Mouse (Mus musculus): Measurements from ENCODE around the gene Plet1.

Gene Plet1

DNA sequence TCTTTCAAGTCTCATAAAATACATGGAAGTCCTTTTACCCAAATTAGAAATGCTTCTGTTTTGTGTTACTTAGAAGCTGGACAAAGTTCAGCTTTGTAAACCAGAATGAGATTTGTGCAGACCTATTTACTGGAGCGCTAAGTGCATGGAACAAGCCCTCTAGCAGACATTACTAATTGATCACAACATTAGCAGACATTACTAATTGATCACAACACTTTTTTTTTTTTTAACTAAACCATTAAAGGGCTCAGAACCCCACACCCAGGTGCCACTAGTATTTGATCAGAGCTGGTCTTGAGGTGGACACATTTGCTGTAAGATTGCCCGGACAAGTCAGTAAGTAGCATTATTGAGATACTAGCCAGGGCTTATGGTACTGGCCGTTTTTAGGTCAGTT lies 39.5 kb downstream of the Plet1 start:
- ATAC-seq (ENCODE audit: low TSS enrichment): no peak

DNA sequence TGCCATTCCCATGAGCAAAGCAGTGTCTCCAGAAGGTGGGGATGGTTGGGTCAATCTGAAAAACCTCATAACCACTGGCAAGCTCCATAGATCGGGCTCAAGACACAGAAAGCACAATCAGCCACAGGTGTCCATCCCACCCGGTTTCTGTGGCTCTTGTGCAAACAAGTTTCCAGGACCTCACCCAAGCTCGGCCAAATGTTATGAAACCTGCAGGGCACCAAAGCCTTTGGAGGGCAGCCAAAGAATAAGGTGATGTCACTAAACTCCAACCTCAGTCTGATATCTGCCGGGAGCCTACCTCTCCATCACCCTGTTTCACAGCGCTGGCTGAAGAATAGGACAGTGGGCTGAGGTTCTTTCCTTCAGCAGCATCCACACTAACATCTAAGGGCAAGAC lies 41.6 kb downstream of the Plet1 start:
- ATAC-seq (ENCODE audit: low TSS enrichment): no peak

DNA sequence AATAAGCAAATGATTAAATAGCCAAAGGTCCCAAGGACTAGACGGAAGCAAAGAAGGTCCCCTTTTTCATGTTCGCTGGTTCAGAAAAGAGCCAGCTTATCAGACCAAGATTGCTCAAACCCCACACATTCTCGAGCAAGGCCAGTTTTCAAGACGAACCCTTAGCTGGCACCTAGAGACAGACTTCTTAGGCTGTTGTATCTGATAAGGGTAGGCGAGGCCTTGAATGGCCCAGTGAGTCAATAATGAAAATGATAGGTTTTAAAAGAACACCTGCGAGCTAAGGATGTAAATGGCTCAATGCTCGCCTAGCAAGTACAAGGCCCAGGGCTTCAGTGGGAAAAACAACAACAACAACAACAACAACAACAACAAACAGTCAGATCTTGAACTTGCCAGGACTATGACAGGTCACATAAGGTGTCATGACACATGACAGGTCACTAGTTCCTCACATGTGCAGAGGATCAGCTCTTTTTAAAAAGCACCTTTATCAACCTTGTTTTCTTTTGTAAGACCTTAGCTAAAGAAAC lies 42.3 kb downstream of the Plet1 start:
- no peak for ATAC-seq (ENCODE audit: low TSS enrichment)

DNA sequence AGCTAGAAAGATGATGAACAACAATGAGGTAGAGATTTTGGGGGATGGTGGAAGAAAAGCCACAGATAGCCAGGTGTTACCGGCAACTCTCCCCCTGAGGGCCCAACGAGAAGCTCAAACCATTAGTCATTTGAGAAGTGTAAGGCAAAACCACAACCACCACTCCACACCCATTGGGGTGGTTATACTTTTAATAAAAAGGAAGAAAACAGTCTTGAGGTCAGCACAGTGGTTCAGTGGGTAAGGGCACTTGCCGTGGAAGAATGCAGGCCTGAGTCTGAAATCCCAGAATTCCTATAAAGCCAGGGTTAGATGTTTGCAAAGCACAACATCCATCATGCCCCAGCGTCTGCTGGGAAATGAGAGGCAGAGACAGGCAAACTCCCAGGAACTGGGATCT lies 43.0 kb downstream of the Plet1 start:
- ATAC-seq (ENCODE audit: low TSS enrichment): no peak

DNA sequence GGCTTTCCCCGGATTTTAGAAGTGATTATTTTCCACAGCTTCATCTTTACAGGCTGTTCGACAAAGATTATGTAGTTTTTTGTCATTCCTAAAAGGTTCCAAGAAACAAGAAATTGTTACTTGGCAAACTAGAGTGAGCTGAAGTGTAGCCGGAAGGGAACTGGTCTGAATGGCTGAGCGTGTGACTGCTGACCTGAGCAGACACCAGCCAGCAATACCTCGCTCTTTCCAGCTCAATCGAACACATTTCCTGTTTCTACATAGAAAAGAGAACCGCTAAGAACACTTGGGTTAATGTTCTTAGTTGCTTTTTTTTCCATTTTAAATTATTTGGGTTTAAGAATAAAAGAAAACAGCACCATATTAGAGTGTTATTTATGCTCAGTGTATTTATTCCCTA lies 45.8 kb downstream of the Plet1 start:
- ATAC-seq (ENCODE audit: low TSS enrichment): no peak

DNA sequence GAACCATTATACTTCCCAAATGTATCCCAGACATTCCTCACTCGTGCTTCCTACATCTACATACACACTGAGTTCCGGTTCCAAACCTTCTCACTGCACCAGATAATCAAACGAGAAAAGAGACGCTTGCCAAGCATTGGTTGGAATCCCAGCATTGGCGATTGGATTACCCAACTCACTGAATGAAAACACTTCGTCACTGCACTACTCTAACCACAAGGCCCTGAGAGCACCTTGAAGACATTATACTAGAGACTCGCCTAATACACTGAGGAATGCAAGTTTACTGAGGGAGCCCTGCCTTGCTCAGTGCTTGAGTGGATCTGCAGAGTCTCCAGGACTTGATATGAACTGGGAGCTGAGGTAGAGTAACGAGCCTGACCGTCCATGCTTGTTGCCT lies 48.1 kb downstream of the Plet1 start:
- no peak for ATAC-seq (ENCODE audit: low TSS enrichment)

DNA sequence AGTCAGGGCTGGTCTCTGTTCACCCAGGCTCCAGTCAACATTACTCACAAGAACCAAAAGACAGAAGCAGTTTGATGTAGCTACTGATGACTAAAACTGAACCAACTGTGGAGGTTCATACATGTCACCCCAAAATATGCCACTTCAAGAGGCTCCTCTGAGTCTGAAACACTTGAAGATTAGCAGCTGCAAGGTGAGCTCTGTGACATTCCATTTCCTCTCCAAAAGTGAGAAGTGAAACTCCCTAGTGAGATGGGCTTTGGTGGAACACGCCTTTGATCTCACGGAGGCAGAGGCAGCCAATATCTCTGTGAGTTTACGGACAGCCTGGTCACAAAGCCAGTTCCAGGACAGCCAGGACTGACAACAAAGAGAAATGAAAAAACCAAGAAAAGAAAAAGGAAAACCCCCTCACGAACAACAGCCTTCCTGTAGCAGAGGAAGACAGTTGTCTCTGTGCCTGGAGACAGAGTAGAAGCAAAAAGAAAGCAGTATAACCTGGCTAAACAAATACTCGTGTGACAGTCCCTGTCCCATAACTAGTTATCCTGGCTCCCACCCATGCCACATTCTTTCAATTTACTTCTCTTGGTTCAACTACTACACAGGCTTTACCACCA lies 53.6 kb downstream of the Plet1 start:
- no peak for ATAC-seq (ENCODE audit: low TSS enrichment)

DNA sequence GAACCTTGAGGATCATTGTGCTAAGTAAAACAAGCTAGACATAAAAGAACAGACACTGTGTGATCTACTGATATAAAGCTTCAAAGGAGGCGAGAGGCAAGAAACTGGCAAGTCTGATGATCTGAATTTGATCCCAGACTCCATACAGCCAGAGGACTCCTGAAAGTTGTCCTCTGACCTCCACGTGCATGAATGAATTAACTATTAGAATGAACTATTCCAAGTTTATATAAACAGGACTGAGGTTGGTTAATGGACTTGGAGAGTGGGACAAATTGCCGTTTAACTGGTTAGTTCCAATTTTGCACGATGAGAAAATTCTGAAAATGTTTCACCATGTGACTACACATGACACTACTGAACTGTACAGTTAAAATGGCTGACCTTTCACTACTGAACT lies 54.6 kb downstream of the Plet1 start:
- ATAC-seq (ENCODE audit: low TSS enrichment): no peak

DNA sequence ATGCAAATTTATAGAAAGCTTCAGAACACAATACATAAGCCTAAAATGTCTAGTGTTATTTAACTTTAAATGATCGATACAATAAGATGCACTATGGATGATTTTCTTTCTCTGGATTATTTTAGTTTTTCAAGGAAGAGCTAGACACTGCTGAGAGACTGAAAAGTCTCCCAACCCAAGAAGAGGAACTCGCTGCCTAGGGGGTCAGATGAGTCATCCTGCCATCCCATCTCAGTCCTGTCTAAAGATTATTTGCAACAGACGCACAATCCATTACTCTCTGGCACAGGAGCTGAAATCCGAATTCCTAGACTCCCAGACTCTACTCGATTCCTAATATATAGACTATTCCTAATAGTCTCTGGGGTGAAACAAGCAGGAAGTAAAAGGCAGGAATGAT lies 57.9 kb downstream of the Plet1 start:
- no peak for ATAC-seq (ENCODE audit: low TSS enrichment)

DNA sequence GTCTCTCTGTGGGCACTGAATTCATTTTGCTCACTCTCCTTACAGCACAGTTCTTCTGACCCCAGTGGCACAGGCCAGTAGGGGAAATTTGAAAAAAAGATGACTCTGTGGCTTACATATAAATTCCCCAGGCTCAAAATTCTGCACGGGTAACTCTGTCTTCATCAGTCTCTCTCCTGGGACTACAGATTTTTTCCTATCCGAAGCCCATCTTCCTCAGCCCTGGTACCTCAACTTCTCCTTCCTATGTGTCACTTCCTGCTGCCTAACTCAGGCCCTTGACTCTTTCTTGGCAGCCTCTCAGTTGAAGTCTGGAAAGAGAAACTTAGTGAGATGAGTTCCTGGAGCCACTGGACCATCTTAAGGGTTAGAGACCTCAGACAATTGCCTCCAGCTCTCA lies 59.2 kb downstream of the Plet1 start:
- ATAC-seq (ENCODE audit: low TSS enrichment): no peak

DNA sequence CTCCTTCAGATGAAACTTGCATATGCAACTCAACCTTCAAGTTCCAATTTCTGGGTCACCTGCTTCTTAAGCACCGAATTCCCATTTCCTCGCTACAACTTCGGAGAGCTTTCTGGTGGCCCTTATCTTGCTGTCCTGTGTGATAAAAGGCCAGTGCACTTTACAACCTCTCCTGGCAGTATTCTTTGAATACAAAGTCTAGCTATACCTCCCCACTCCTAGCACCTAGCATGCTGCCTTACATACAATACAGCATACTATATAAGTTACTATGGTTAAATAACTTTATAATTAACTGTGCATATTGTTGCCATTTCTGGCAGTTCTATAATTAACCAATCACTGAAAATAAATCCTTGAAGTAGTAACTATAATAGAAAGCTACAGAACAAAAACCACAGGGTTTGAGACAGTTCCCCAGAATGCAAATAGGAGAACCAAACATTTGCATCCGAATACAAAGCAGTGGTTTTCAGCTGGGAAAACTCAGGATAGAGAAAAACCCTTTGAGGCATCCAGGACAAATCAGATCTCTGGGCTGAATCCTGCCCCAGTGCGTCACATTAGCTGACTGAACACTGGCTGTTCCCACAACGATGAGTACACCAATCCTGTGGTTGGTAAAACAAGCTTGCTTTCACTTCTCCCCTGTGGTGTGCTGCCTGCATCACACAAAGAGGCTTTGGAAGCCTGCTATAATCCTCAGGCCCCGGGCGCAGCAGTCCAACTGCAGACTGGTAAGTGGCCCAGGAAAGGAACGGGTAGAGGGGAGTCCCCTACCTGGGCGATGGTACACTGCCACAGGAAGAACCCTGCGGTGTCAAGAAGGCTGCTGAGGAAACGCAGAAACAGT lies 60.1 kb downstream of the Plet1 start, which contains the start of gene Il18:
Gene Il18 (plus strand): TSS at position 587 of the 853 bp plus-strand sequence.
- peak; percentile 100 for ATAC-seq (ENCODE audit: low TSS enrichment)

DNA sequence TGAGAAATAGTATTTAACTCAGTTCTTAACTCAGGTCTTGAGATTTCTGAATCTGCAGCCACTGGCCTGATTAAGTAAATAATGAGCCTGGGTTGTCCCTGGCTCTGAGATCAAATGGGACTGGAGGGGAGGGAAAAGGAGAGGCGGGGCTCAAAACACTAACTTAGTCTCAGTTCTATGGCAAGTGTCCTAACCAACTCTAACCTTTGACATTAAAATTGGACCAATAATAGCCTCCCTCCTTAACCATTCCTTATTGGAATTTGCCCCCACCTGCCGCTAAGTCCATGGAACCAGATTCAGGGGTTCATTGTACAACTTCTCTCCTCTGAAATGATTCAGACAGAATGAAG lies 60.7 kb downstream of the Plet1 start, which contains the start of gene Bco2:
Gene Bco2 (minus strand): TSS at position 88 of the 353 bp plus-strand sequence.
- ATAC-seq (ENCODE audit: low TSS enrichment): peak; percentile 36

Measured in frontal cortex, adult (tissue).